Mouse (Mus musculus) monocyte, adult 59 days (primary cell): ENCODE results near the gene Bub1. TPM values are rescaled to one million over a fixed set of nuclear protein-coding genes. Genes with fewer than 3 reads are reported as not detected.

Experiments
- total RNA-seq, 2 experiments: library from RNA; stranded (reverse); gene quantifications; one replicate each; pipeline ENCODE4 v1.2.4; 2023

The Bub1 gene
- 1 to 10 TPM in 1 of 2 experiments, under 1 TPM in 1; 0.64 to 1.2 TPM for total RNA-seq

DNA sequence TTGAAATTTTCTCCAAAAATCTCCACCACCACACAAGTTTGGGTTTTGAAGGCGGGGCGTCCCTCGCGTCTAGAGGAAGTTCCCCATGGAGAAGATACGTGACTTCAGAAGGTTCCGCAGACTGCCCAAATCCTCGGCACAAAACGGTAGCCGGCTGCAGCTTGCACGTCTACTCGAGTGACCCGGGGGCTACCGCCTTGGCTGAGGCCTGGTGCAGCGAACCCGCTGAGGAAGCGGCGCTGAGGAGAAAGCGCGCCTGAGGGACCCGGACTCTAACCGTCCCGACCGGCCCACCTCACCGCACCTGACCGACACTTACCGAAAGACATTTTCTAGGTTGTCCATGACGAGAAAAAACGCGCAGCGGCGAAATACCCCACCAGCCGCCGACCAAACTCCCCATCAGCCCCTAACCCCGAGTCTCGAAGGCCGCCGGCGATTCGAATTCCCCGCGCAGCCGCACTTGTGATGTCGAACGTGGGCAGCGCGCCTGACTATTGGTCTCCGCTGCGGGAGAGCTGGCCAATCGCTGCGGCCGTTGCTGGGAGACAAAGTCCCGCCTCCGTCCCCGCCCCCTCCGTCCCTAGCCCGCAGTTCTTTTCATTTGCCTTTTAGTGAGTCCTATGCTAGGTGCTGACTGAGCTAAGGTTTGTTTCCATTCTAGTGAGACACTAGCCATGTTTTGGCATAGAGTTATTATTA, at the start of gene Bub1:
Gene Bub1 (minus strand): TSS at position 465 of the 702 bp plus-strand sequence.

DNA sequence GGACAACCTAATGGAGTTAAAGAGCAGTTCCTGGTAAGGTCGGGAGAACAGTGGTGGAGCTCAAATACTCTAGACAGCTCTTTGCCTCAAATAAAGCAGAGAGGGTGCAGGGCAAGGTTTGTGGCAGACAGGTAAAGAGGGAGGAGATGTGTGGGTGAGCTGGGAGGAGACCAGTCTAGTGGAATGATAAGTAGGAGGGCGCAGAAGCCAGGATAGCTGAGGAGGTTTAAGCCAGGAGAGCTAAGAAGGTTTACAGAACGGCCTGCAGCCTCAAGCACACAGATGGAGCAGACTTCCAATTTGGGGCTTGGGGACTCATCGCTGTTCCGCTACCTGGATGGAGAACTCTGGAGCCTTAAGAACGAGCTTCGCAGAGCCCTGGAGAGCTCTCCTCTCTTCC, 6.9 kb upstream of the Bub1 start, which contains the start of gene Acoxl:
Gene Acoxl (plus strand): TSS at position 301 of the 400 bp plus-strand sequence.

DNA sequence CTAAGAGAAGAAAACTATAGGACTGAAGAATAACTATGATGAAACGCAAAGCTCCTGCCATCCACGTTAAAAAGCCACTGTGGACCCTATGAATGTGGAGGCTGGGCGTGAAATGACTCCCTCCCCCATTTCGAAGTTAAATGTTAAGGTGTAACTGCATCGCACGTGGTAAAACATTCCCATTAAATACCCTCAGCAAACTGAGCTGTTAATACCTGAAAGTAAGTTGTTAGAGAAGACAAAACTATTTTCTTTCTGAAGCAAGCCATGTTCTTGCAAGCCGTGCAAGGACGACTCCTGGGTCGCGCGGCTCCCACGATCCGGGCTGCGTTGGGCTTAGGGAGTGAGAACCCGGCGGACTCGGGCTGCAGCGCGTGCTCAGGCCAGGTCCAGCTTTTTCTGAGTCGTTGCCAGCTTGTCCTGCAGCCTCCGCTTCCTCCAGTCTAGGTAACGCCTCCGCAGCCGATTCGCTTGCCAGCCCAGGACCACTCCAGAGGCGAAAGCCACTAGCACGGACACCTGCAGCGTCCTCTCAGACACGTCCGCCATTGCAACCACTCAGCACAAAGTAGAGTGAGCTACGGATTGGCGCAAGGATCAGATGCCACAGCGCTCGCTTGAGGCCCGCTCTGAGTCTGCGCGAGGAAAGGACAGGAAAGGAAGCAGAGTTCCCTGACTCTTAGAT, 39.6 kb downstream of the Bub1 start, which contains the start of gene Mtln:
Gene Mtln (minus strand): TSS at position 570 of the 685 bp plus-strand sequence.

DNA sequence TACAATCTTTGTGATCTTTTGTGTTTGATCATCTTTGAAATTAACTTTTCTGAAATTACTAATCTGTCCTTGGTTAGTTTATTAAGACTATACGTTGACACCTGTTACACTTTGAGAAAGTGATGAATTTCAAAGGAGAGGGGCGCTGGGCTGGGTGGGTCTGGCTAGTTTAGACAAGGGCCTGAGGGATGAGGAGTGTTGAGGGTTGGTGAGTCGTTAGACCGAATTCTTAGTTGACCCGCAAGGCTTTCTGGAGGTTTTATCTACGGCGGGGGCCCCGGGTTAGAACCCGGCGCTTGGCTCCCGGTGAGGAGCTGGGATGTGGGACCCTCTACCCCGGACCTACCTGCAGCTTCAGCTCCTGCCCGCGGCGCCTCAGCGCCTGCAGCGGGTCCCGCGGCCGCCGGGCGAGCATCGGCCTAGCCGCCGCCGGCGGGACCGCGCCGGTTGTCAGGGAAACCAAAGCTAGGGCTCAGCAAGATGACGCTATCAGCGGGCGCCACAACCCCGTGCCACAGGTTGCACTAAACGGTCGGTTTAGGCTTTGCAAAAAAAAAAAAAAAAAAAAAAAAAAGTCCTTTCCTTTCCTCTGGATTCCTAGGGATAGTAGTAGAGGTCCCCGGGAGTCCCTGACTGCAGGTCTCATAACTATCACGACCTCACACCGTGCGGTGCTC, 43.1 kb downstream of the Bub1 start, which contains the start of gene Nphp1:
Gene Nphp1 (minus strand): TSS at position 458 of the 677 bp plus-strand sequence.

Other genes starting within 250 kb of the Bub1 start
- 1 to 10 TPM; 2.5 to 2.9 TPM for gene Zfp661, start 244.8 kb downstream of the Bub1 start, total RNA-seq
- gene Mrps5, start 244.6 kb downstream of the Bub1 start, total RNA-seq, result 10 to 100 TPM; 48.4 to 57.7 TPM
- gene Mal, start 175.2 kb downstream of the Bub1 start, total RNA-seq, result not detected
- not detected for gene Mall, start 101.9 kb downstream of the Bub1 start, total RNA-seq
- gene Nphp1, start 43.0 kb downstream of the Bub1 start, total RNA-seq, result 1 to 10 TPM in 1 of 2 experiments, under 1 TPM in 1; 0.79 to 1.3 TPM
- 10 to 100 TPM; 13.3 to 15.5 TPM for gene Mtln, start 39.4 kb downstream of the Bub1 start, total RNA-seq
- gene Acoxl, start 7.0 kb upstream of the Bub1 start, total RNA-seq, result not detected